Mouse (Mus musculus) lung, postnatal 14 days (tissue): ENCODE data around the gene Vps52.

Experiments
- DNase-seq: peaks from one replicate; pipeline ENCODE4 v3.0.0; 2021

Gene Vps52

GRCm38 (mm10) chr17:33920282-33921097, 35.1 kb upstream of the Vps52 start:
- DNase-seq = peak; percentile 92

GRCm38 (mm10) chr17:33921361-33921760, 34.3 kb upstream of the Vps52 start:
- DNase-seq = no peak

- peak; percentile 48 for DNase-seq
Observed at GRCm38 (mm10) chr17:33924577-33925283, 30.9 kb upstream of the Vps52 start.

- DNase-seq = no peak
Observed at GRCm38 (mm10) chr17:33925406-33926116, 30.1 kb upstream of the Vps52 start.

GRCm38 (mm10) chr17:33926207-33926932, 29.2 kb upstream of the Vps52 start:
- DNase-seq = no peak

- no peak for DNase-seq
Observed at GRCm38 (mm10) chr17:33928251-33928947, 27.2 kb upstream of the Vps52 start.

GRCm38 (mm10) chr17:33929371-33930279, 26.0 kb upstream of the Vps52 start, which contains the start of gene Rgl2:
Gene Rgl2, plus strand, starts transcription at chr17:33929543.
- peak; percentile 94 for DNase-seq

- peak; percentile 60 for DNase-seq
Observed at GRCm38 (mm10) chr17:33930280-33931158, 25.1 kb upstream of the Vps52 start.

GRCm38 (mm10) chr17:33931159-33931866, 24.3 kb upstream of the Vps52 start:
- DNase-seq = no peak

GRCm38 (mm10) chr17:33931947-33932346, 23.7 kb upstream of the Vps52 start:
- DNase-seq = no peak

- no peak for DNase-seq
Observed at GRCm38 (mm10) chr17:33932448-33932847, 23.2 kb upstream of the Vps52 start.

- DNase-seq = no peak
Observed at GRCm38 (mm10) chr17:33932970-33933369, 22.6 kb upstream of the Vps52 start.

GRCm38 (mm10) chr17:33935422-33936055, 20.1 kb upstream of the Vps52 start:
- no peak for DNase-seq

- DNase-seq = no peak
Observed at GRCm38 (mm10) chr17:33936993-33937392, 18.6 kb upstream of the Vps52 start.

GRCm38 (mm10) chr17:33938783-33939182, 16.8 kb upstream of the Vps52 start:
- no peak for DNase-seq

- DNase-seq = peak; percentile 88
Observed at GRCm38 (mm10) chr17:33940206-33940805, 15.3 kb upstream of the Vps52 start, which contains the start of the genes Pfdn6 and Wdr46. Gene Pfdn6, minus strand, starts transcription at chr17:33940343. Gene Wdr46, plus strand, starts transcription at chr17:33940660.

GRCm38 (mm10) chr17:33940981-33941380, 14.6 kb upstream of the Vps52 start:
- no peak for DNase-seq

GRCm38 (mm10) chr17:33941381-33941780, 14.2 kb upstream of the Vps52 start:
- no peak for DNase-seq
